Mouse (Mus musculus): ENCODE data around the gene Kcns1. TPM values are rescaled to one million over a fixed set of nuclear protein-coding genes. Genes with fewer than 3 reads are reported as not detected.

Gene Kcns1
- total RNA-seq, 1 experiment, result 0.80 TPM

GRCm38 (mm10) chr2:164119503-164119902 lies 51.4 kb downstream of the Kcns1 start:
- no peaks in the 10 kb centered on the region for H3K4me1 ChIP-seq (ENCODE audit: control insufficient read depth in 2 of 2, insufficient read depth in 2 of 2, low read length in 2 of 2, poor library complexity in 1 of 2)
- H3K36me3 ChIP-seq (ENCODE audit: control insufficient read depth, insufficient read depth, low read length, poor library complexity, severe bottlenecking), result peaks cover 7% of the 10 kb centered on the region
- no peak overlapping the region for H3K27ac ChIP-seq (ENCODE audit: insufficient read depth, low read depth, low read length, poor library complexity, severe bottlenecking)
- H3K9me3 ChIP-seq (ENCODE audit: control insufficient read depth, insufficient read depth, low read depth, low read length), result no peaks in the 10 kb centered on the region
- in situ Hi-C loops (cut with MboI; ENCODE audit: low sequenced_read_pairs in 2 of 2, unreplicated experiment in 2 of 2), result no loop called here
- H3K4me3 ChIP-seq (ENCODE audit: insufficient read depth in 1 of 2, low read depth in 1 of 2, low read length in 2 of 2, poor library complexity in 1 of 2, severe bottlenecking in 1 of 2), result no peak overlapping the region
- DNase-seq (ENCODE audit: low read depth, low spot score), result no peak
- no peak overlapping the region for H3K9ac ChIP-seq (ENCODE audit: insufficient read depth, low read depth, low read length, poor library complexity, severe bottlenecking)
- no peak for TF ChIP-seq ZNF384 (IDR thresholded peaks at IDR 0.05; ENCODE audit: low read depth, low read length)
- no peak for TF ChIP-seq HCFC1 (IDR thresholded peaks at IDR 0.05; ENCODE audit: borderline replicate concordance, insufficient read depth, low read length)
- TF ChIP-seq MAFK (IDR thresholded peaks at IDR 0.05; ENCODE audit: insufficient read depth, low read depth, low read length), result no peak
- no peak for TF ChIP-seq CHD2 (IDR thresholded peaks at IDR 0.05; ENCODE audit: low read depth, low read length)
- no peak for TF ChIP-seq ZC3H11A (IDR thresholded peaks at IDR 0.05; ENCODE audit: borderline replicate concordance, low read depth, low read length)

- H3K36me3 ChIP-seq (ENCODE audit: control insufficient read depth, insufficient read depth, low read length, poor library complexity, severe bottlenecking), result peaks cover 15% of the 10 kb centered on the region
- no peak for TF ChIP-seq MAFK (IDR thresholded peaks at IDR 0.05; ENCODE audit: insufficient read depth, low read depth, low read length)
- no peak for TF ChIP-seq ZNF384 (IDR thresholded peaks at IDR 0.05; ENCODE audit: low read depth, low read length)
- TF ChIP-seq HCFC1 (IDR thresholded peaks at IDR 0.05; ENCODE audit: borderline replicate concordance, insufficient read depth, low read length), result no peak
- no peak for TF ChIP-seq ZC3H11A (IDR thresholded peaks at IDR 0.05; ENCODE audit: borderline replicate concordance, low read depth, low read length)
- no peak for TF ChIP-seq CHD2 (IDR thresholded peaks at IDR 0.05; ENCODE audit: low read depth, low read length)
- in situ Hi-C loops (cut with MboI; ENCODE audit: low sequenced_read_pairs in 2 of 2, unreplicated experiment in 2 of 2), result no loop called here
- H3K9ac ChIP-seq (ENCODE audit: insufficient read depth, low read depth, low read length, poor library complexity, severe bottlenecking), result no peak overlapping the region
- H3K27ac ChIP-seq (ENCODE audit: insufficient read depth, low read depth, low read length, poor library complexity, severe bottlenecking), result no peak overlapping the region
- H3K4me1 ChIP-seq (ENCODE audit: control insufficient read depth in 2 of 2, insufficient read depth in 2 of 2, low read length in 2 of 2, poor library complexity in 1 of 2), result no peaks in the 10 kb centered on the region
- no peak overlapping the region for H3K4me3 ChIP-seq (ENCODE audit: insufficient read depth in 1 of 2, low read depth in 1 of 2, low read length in 2 of 2, poor library complexity in 1 of 2, severe bottlenecking in 1 of 2)
- H3K9me3 ChIP-seq (ENCODE audit: control insufficient read depth, insufficient read depth, low read depth, low read length), result no peaks in the 10 kb centered on the region
- no peak for DNase-seq (ENCODE audit: low read depth, low spot score)
These were observed 55.4 kb downstream of the Kcns1 start for GRCm38 (mm10) chr2:164115531-164115930.

GRCm38 (mm10) chr2:164114051-164114450 lies 56.9 kb downstream of the Kcns1 start:
- no peaks in the 10 kb centered on the region for H3K9me3 ChIP-seq (ENCODE audit: control insufficient read depth, insufficient read depth, low read depth, low read length)
- TF ChIP-seq ZNF384 (IDR thresholded peaks at IDR 0.05; ENCODE audit: low read depth, low read length), result no peak
- no peak for TF ChIP-seq MAFK (IDR thresholded peaks at IDR 0.05; ENCODE audit: insufficient read depth, low read depth, low read length)
- TF ChIP-seq ZC3H11A (IDR thresholded peaks at IDR 0.05; ENCODE audit: borderline replicate concordance, low read depth, low read length), result no peak
- TF ChIP-seq CHD2 (IDR thresholded peaks at IDR 0.05; ENCODE audit: low read depth, low read length), result no peak
- TF ChIP-seq HCFC1 (IDR thresholded peaks at IDR 0.05; ENCODE audit: borderline replicate concordance, insufficient read depth, low read length), result no peak
- H3K36me3 ChIP-seq (ENCODE audit: control insufficient read depth, insufficient read depth, low read length, poor library complexity, severe bottlenecking), result peaks cover 13% of the 10 kb centered on the region
- no peak for DNase-seq (ENCODE audit: low read depth, low spot score)
- in situ Hi-C loops (cut with MboI; ENCODE audit: low sequenced_read_pairs in 2 of 2, unreplicated experiment in 2 of 2), result no loop called here
- H3K4me1 ChIP-seq (ENCODE audit: control insufficient read depth in 2 of 2, insufficient read depth in 2 of 2, low read length in 2 of 2, poor library complexity in 1 of 2), result no peaks in the 10 kb centered on the region
- no peak overlapping the region for H3K9ac ChIP-seq (ENCODE audit: insufficient read depth, low read depth, low read length, poor library complexity, severe bottlenecking)
- no peak overlapping the region for H3K27ac ChIP-seq (ENCODE audit: insufficient read depth, low read depth, low read length, poor library complexity, severe bottlenecking)
- no peak overlapping the region for H3K4me3 ChIP-seq (ENCODE audit: insufficient read depth in 1 of 2, low read depth in 1 of 2, low read length in 2 of 2, poor library complexity in 1 of 2, severe bottlenecking in 1 of 2)

Other genes with a start within 250 kb of the Kcns1 start
- 44.3 and 65.9 TPM in 2 replicates for gene Ywhab, start 176.2 kb downstream of the Kcns1 start, total RNA-seq (2012; rRNA removed)
- 0.16 TPM in 1 of 2 replicates, not detected in the other for gene Pabpc1l, start 145.7 kb downstream of the Kcns1 start, total RNA-seq (2012; rRNA removed)
- 51.1 and 58.5 TPM in 2 replicates for gene Stk4, start 100.8 kb downstream of the Kcns1 start, total RNA-seq (2012; rRNA removed)
- gene Tomm34, start 99.9 kb downstream of the Kcns1 start, total RNA-seq (2012; rRNA removed), result 40.8 and 41.5 TPM in 2 replicates
- not detected in 2 replicates for gene Wfdc5, start 11.6 kb upstream of the Kcns1 start, total RNA-seq (2012; rRNA removed)
- gene Wfdc12, start 19.5 kb upstream of the Kcns1 start, total RNA-seq (2012; rRNA removed), result not detected in 2 replicates
- 4.4 and 11.9 TPM in 2 replicates for gene Wfdc15a, start 29.0 kb upstream of the Kcns1 start, total RNA-seq (2012; rRNA removed)
- gene Wfdc15b, start 50.5 kb upstream of the Kcns1 start, total RNA-seq (2012; rRNA removed), result not detected in 2 replicates
- not detected in 2 replicates for gene Svs2, start 67.4 kb upstream of the Kcns1 start, total RNA-seq (2012; rRNA removed)
- gene Svs3b, start 85.5 kb upstream of the Kcns1 start, total RNA-seq (2012; rRNA removed), result not detected in 2 replicates
- gene Svs4, start 107.3 kb upstream of the Kcns1 start, total RNA-seq (2012; rRNA removed), result not detected in 2 replicates
- not detected in 2 replicates for gene Svs3a, start 118.2 kb upstream of the Kcns1 start, total RNA-seq (2012; rRNA removed)
- gene Svs6, start 145.6 kb upstream of the Kcns1 start, total RNA-seq (2012; rRNA removed), result not detected in 2 replicates
- gene Svs5, start 161.6 kb upstream of the Kcns1 start, total RNA-seq (2012; rRNA removed), result not detected in 2 replicates
- not detected in 2 replicates for gene Slpi, start 218.0 kb upstream of the Kcns1 start, total RNA-seq (2012; rRNA removed)
- gene Rbpjl, start 232.0 kb upstream of the Kcns1 start, total RNA-seq (2012; rRNA removed), result 0.04 TPM in 1 of 2 replicates, not detected in the other
- 1.7 and 2.3 TPM in 2 replicates for gene Matn4, start 234.0 kb upstream of the Kcns1 start, total RNA-seq (2012; rRNA removed)

Measured in ES-E14 (cell line).